Mouse (Mus musculus) lung, postnatal 0 days (tissue): ENCODE measurements at regions not wholly inside any gene's neighbourhood (a gene's known extent, or its start where the extent isn't known, plus 50 kb on each side); places are given as distances from the start of the nearest gene placed in this dataset.
A peak's percentile ranks its signal among the peaks of the same experiment; 100 is the strongest.

Source experiments
- ATAC-seq: fragments of 200-750 bp; cut with Nextera tagmentation; 2 replicates; pipeline ENCODE4 v1.8.0; 2017; ENCODE audit warnings: moderate library complexity
- DNase-seq: peaks from one replicate; pipeline ENCODE4 v3.0.0-alpha.2; 2016; ENCODE audit warnings: low spot score
- H3K27ac ChIP-seq: fragments of 300-500 bp; sonication (generic); 2 replicates; pipeline ENCODE4 v1.5.1; 2014; ENCODE audit warnings: antibody characterized with exemption, mild to moderate bottlenecking, low read length, mixed read lengths
- H3K27me3 ChIP-seq: fragments of 300-500 bp; sonication (generic); replicated peaks from 2 replicates; pipeline ENCODE4 v1.6.1; 2014; ENCODE audit warnings: low read length, mixed read lengths; ENCODE audit not compliant: insufficient read depth
- H3K36me3 ChIP-seq: fragments of 300-500 bp; sonication (generic); 2 replicates; pipeline ENCODE4 v1.6.1; 2014; ENCODE audit warnings: low read length, mixed read lengths; ENCODE audit not compliant: insufficient read depth
- H3K4me1 ChIP-seq: fragments of 300-500 bp; sonication (generic); 2 replicates; pipeline ENCODE4 v1.6.1; 2014; ENCODE audit warnings: antibody characterized with exemption, low read depth, low read length, mixed read lengths; ENCODE audit not compliant: insufficient read depth
- H3K4me2 ChIP-seq: fragments of 300-500 bp; sonication (generic); replicated peaks from 2 replicates; pipeline ENCODE4 v1.6.1; 2014; ENCODE audit warnings: low read depth, mild to moderate bottlenecking, low read length, moderate library complexity, mixed read lengths
- H3K4me3 ChIP-seq: fragments of 300-500 bp; sonication (generic); 2 replicates; pipeline ENCODE4 v1.5.1; 2014; ENCODE audit warnings: low read depth, low read length
- H3K9ac ChIP-seq: fragments of 300-500 bp; sonication (generic); replicated peaks from 2 replicates; pipeline ENCODE4 v1.6.1; 2014; ENCODE audit warnings: low read depth, mild to moderate bottlenecking
- H3K9me3 ChIP-seq: fragments of 300-500 bp; sonication (generic); 2 replicates; pipeline ENCODE4 v1.6.1; 2016; ENCODE audit warnings: low read length, mixed read lengths
- CTCF ChIP-seq: IDR thresholded peaks from 2 replicates; pipeline ENCODE4 v1.5.1; 2016; ENCODE audit warnings: antibody characterized with exemption, mild to moderate bottlenecking
- EP300 ChIP-seq: IDR thresholded peaks from 2 replicates; pipeline ENCODE4 v1.6.1; 2016; ENCODE audit warnings: antibody characterized with exemption, mild to moderate bottlenecking, control low read depth
- WGBS: fragments of 180-500 bp; shearing (Covaris S2); extraction: QIAGEN DNeasy Blood & Tissue Kit; methylation state at CpG from one replicate; pipeline ENCODE4 v1.1.7; 2014; 5-methylcytosine and 5-hydroxymethylcytosine counted together

- Histone ChIP-seq H3K4me2 (no peak overlapping the region), H3K4me3 (no peak overlapping the region), H3K27me3 (no peaks in the 10 kb centered on the region), H3K27ac (no peak overlapping the region), H3K4me1 (no peaks in the 10 kb centered on the region), H3K9me3 (no peaks in the 10 kb centered on the region), H3K9ac (no peak overlapping the region), H3K36me3 (no peaks in the 10 kb centered on the region)
- peak; percentile 56 for TF ChIP-seq CTCF
- no peak for TF ChIP-seq EP300
- WGBS: 11% methylated on average over 4 of the region's 4 CpGs
- DNase-seq (peak; percentile 11), ATAC-seq (no peak)
Observed at GRCm38 (mm10) chr9:30299844-30300243, 127.1 kb upstream of the Snx19 start.

GRCm38 (mm10) chr9:30308281-30308680 lies 118.6 kb upstream of the Snx19 start:
- Histone ChIP-seq H3K4me3 (no peak overlapping the region), H3K36me3 (no peaks in the 10 kb centered on the region), H3K4me1 (no peaks in the 10 kb centered on the region), H3K27ac (no peak overlapping the region), H3K9me3 (no peaks in the 10 kb centered on the region), H3K9ac (no peak overlapping the region), H3K4me2 (no peak overlapping the region), H3K27me3 (no peaks in the 10 kb centered on the region)
- no peak for DNase-seq
- no peak for ATAC-seq
- WGBS: 13% methylated on average over 2 of the region's 2 CpGs
- TF ChIP-seq CTCF (no peak), EP300 (no peak)

GRCm38 (mm10) chr9:30313360-30313759 lies 113.5 kb upstream of the Snx19 start:
- no peaks in the 10 kb centered on the region for H3K4me1 ChIP-seq
- no peak for DNase-seq
- H3K27ac ChIP-seq: no peak overlapping the region
- no peak overlapping the region for H3K4me2 ChIP-seq
- H3K4me3 ChIP-seq: no peak overlapping the region
- H3K36me3 ChIP-seq: no peaks in the 10 kb centered on the region
- WGBS: 95% methylated on average over 1 of the region's 1 CpGs
- H3K9me3 ChIP-seq: no peaks in the 10 kb centered on the region
- no peaks in the 10 kb centered on the region for H3K27me3 ChIP-seq
- no peak for TF ChIP-seq CTCF
- no peak for TF ChIP-seq EP300
- H3K9ac ChIP-seq: no peak overlapping the region
- no peak for ATAC-seq

- Histone ChIP-seq H3K4me1 (no peaks in the 10 kb centered on the region), H3K4me3 (no peak overlapping the region), H3K9ac (no peak overlapping the region), H3K27me3 (no peaks in the 10 kb centered on the region), H3K9me3 (no peaks in the 10 kb centered on the region), H3K4me2 (peak overlapping the region; percentile 33), H3K36me3 (no peaks in the 10 kb centered on the region), H3K27ac (no peak overlapping the region)
- WGBS: 43% methylated on average over 15 of the region's 15 CpGs
- ATAC-seq (peak; percentile 52; the same call in 1 of the 2 replicates), DNase-seq (peak; percentile 65)
- TF ChIP-seq EP300: no peak
- no peak for TF ChIP-seq CTCF
Observed at GRCm38 (mm10) chr9:30314355-30315171, 112.3 kb upstream of the Snx19 start.

- H3K9me3 ChIP-seq: no peaks in the 10 kb centered on the region
- no peak overlapping the region for H3K9ac ChIP-seq
- H3K4me2 ChIP-seq: peak overlapping the region; percentile 33; the same call in 1 of the 2 replicates
- peak; percentile 39 for DNase-seq
- ATAC-seq: no peak
- TF ChIP-seq EP300: no peak
- peak; percentile 64 for TF ChIP-seq CTCF
- no peaks in the 10 kb centered on the region for H3K36me3 ChIP-seq
- no peaks in the 10 kb centered on the region for H3K27me3 ChIP-seq
- no peak overlapping the region for H3K4me3 ChIP-seq
- H3K4me1 ChIP-seq: no peaks in the 10 kb centered on the region
- 33% methylated on average over 6 of the region's 6 CpGs for WGBS
- no peak overlapping the region for H3K27ac ChIP-seq
Observed at GRCm38 (mm10) chr9:30315172-30315644, 111.7 kb upstream of the Snx19 start.

- Histone ChIP-seq H3K4me3 (no peak overlapping the region), H3K27me3 (no peaks in the 10 kb centered on the region), H3K9ac (no peak overlapping the region), H3K36me3 (no peaks in the 10 kb centered on the region), H3K27ac (no peak overlapping the region), H3K4me1 (no peaks in the 10 kb centered on the region), H3K4me2 (no peak overlapping the region), H3K9me3 (no peaks in the 10 kb centered on the region)
- ATAC-seq (no peak), DNase-seq (no peak)
- 66% methylated on average over 2 of the region's 2 CpGs for WGBS
- TF ChIP-seq EP300: no peak
Observed at GRCm38 (mm10) chr9:30344866-30345265, 82.0 kb upstream of the Snx19 start.
